Mouse (Mus musculus) forebrain, embryonic 10.5 days (tissue): ENCODE measurements around the gene Pipox. TPM values are rescaled to one million over a fixed set of nuclear protein-coding genes. Genes with fewer than 3 reads are reported as not detected.

ENCODE experiments used
- DNase-seq: peaks from one replicate; pipeline ENCODE4 v3.0.0-alpha.2; 2017; ENCODE audit warnings: low spot score; ENCODE audit errors: extremely low spot score
- H3K27ac ChIP-seq: fragments of 300-500 bp; sonication (generic); 2 replicates; pipeline ENCODE4 v1.5.1; 2016; ENCODE audit warnings: mild to moderate bottlenecking
- H3K27me3 ChIP-seq: fragments of 300-500 bp; sonication (generic); 2 replicates; pipeline ENCODE4 v1.6.1; 2016; ENCODE audit warnings: mild to moderate bottlenecking; ENCODE audit not compliant: poor library complexity, severe bottlenecking
- H3K36me3 ChIP-seq: fragments of 300-500 bp; sonication (generic); replicated peaks from 2 replicates; pipeline ENCODE4 v1.6.1; 2016; ENCODE audit warnings: mild to moderate bottlenecking, moderate library complexity
- H3K4me1 ChIP-seq: fragments of 300-500 bp; sonication (generic); 2 replicates; pipeline ENCODE4 v1.6.1; 2016
- H3K4me3 ChIP-seq: fragments of 300-500 bp; sonication (generic); 2 replicates; pipeline ENCODE4 v1.5.1; 2016; ENCODE audit warnings: mild to moderate bottlenecking, moderate library complexity
- H3K9me3 ChIP-seq: fragments of 300-500 bp; sonication (generic); 2 replicates; pipeline ENCODE4 v1.6.1; 2016; ENCODE audit warnings: mild to moderate bottlenecking, moderate library complexity
- WGBS: fragments of 180-500 bp; shearing (Covaris S2); methylation state at CpG from one replicate; pipeline ENCODE4 v1.1.7; 2016; 5-methylcytosine and 5-hydroxymethylcytosine counted together
- polyA plus RNA-seq: library from polyadenylated mRNA; unstranded; fragments of >200 nt; fragmentation: Nextera tagmentation; extraction: Ambion mirVana; gene quantifications from 2 replicates; pipeline ENCODE4 v1.2.1, GENCODE M21; 2016

Pipox gene
- polyA plus RNA-seq, 1 experiment from 2014 or later = 10.0 TPM

DNA sequence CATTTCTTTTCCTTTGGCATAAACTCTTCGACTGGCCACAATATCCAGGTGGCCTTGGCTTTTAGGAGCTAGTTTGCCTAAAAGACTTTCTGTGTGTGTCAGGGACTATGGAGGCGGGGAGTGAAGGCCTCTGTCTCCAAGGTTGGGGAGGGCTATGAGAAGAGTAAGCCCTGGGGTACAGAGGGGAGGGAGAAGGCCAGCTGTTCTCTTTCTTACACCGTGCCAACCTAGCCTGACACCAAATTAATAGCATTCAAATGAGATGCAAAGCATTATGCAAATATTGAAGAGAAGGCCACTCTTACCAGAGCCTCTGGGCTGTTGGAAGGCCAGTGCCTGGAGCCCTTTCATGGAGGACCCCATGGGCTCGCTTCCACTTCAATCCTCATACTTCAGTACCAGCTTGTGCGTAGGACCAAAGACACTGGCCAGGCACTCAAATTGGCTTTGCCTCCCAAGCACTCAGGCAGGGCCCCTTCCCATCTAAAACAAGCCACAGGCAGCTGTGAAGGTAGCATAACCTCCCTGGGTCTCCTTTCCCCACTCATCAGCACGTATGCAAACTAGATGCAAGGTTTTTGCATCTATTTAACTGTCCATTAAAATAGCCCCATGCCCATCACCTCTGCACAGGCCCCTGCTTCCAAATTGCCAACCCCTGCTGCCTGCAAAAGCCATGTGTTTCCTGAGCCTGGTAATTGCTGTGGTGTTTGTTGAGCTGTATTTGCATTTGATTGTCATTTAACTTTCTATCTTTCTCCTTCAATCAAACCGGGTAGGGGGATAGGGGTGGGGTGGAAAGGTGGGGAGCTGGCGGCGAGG, 32.2 kb upstream of the Pipox start:
- no peaks in the 10 kb centered on the region for H3K9me3 ChIP-seq
- H3K36me3 ChIP-seq = no peaks in the 10 kb centered on the region
- DNase-seq = no peak
- H3K27ac ChIP-seq = no peak overlapping the region
- H3K4me1 ChIP-seq = peaks cover 48% of the 10 kb centered on the region
- H3K27me3 ChIP-seq = peaks cover 80% of the 10 kb centered on the region
- 43% methylated on average over 9 of the region's 9 CpGs for WGBS
- no peak overlapping the region for H3K4me3 ChIP-seq

DNA sequence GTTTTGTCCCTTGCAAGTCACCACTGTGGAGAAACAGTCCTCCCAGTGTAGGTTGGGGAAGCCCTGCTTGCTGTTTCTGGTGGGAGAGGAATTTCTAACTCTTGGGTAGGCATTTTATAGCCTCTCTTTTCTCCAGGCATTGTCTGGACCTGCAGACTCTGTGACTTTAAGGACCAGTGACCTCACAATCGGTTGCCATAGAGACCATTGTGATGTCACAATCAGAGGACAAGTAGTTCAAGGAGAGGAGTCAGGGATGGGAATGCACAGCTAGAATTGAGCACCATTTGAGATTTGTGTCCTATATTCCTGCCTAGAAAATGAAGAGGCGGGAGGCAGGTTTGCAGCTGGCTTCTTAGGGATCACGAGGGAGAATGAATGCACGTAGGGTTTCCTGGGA, 29.4 kb upstream of the Pipox start:
- peaks cover 73% of the 10 kb centered on the region for H3K27me3 ChIP-seq
- 76% methylated on average over 4 of the region's 4 CpGs for WGBS

DNA sequence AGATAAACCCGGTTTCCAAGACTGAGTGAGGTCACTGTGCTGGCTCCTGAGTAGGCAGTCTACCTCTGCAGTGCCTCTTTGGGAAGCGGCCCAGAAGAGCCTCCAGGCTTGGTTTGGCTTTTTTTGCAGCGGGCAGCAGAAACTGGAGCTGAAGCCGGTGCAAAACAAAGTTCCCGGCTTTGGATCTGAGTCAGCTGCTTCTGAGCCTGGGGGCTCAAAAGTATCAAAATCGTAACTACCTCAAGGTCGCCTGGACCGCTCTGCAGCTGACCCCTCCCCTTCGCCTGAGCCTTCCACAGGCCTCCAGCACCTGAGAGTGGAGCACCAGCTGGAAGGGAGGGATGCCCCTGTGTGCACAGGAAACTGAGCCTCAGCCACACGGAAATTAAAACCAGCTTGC, 23.3 kb upstream of the Pipox start:
- Histone ChIP-seq H3K36me3 (no peaks in the 10 kb centered on the region), H3K27ac (peak overlapping the region; percentile 11; the same call in 1 of the 2 replicates), H3K4me1 (peaks cover 48% of the 10 kb centered on the region), H3K9me3 (no peaks in the 10 kb centered on the region), H3K27me3 (peaks cover 87% of the 10 kb centered on the region), H3K4me3 (no peak overlapping the region)
- 54% methylated on average over 10 of the region's 10 CpGs for WGBS
- DNase-seq = peak; percentile 52

More for the DNA sequence above, 29.4 kb upstream of the Pipox start:
- Histone ChIP-seq H3K4me1 (peaks cover 38% of the 10 kb centered on the region), H3K36me3 (no peaks in the 10 kb centered on the region), H3K27ac (no peak overlapping the region), H3K4me3 (no peak overlapping the region), H3K9me3 (no peaks in the 10 kb centered on the region)
- DNase-seq = no peak

DNA sequence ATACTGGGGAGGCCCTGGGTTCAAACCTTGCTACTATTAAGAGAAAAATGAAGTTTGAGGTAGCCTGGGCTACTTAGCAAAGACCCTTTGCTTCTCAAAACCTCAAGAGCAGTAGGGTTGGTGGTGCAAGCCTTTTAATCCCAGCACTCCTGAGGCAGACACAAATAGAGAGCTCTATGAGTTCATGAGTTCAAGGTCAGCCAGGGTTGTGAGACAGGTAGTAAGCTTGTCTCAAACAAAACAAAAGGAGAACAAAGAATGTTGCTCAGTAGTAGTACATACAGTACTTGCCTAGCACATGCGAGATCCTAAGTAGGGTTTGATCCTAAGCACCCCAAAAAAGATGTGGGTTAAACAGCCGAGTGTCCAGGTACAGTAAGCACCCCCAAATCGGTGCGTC, 22.8 kb upstream of the Pipox start:
- Histone ChIP-seq H3K4me3 (no peak overlapping the region), H3K36me3 (no peaks in the 10 kb centered on the region), H3K4me1 (peaks cover 48% of the 10 kb centered on the region), H3K27me3 (peaks cover 87% of the 10 kb centered on the region), H3K27ac (peak overlapping the region; percentile 11; the same call in 1 of the 2 replicates), H3K9me3 (no peaks in the 10 kb centered on the region)
- WGBS = 86% methylated on average over 4 of the region's 4 CpGs
- DNase-seq = no peak

DNA sequence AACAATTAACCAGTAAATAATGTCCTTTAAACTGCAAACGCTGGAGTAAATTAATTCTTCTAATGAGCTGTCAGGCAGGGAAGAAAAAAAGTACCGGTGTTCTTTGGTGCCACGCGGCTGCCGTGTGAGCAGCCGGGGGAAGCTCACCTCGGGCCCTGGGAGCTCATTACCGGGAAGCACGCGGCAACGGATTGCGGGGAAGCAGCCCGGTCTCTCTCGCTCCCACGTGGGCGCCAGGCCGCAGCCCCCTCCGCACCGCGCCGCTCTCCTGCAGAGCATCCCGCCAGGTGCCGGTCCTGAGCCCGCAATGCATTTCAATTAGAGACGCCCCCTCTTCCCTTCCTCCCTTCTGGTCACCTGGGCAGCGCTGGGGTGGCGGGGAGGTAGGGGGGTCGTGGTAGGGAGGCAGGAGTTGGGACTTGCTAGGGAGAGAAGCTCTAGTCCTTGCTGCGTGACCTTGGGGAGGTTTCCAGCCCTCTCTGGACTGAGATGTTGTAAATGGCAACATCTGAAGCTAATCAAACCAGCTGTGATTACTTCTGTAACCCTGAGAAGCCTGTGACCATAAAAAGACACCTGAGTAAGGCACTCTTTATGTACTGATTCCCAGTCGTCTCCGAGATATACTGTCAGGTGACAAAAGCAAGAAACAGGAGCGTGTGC, 20.8 kb upstream of the Pipox start:
- Histone ChIP-seq H3K9me3 (no peaks in the 10 kb centered on the region), H3K4me1 (peaks cover 55% of the 10 kb centered on the region), H3K27ac (no peak overlapping the region), H3K27me3 (peaks cover 90% of the 10 kb centered on the region), H3K4me3 (peak overlapping the region; percentile 37), H3K36me3 (no peaks in the 10 kb centered on the region)
- 4% methylated on average over 32 of the region's 32 CpGs for whole genome bisulfite sequencing
- no peak for DNase-seq

DNA sequence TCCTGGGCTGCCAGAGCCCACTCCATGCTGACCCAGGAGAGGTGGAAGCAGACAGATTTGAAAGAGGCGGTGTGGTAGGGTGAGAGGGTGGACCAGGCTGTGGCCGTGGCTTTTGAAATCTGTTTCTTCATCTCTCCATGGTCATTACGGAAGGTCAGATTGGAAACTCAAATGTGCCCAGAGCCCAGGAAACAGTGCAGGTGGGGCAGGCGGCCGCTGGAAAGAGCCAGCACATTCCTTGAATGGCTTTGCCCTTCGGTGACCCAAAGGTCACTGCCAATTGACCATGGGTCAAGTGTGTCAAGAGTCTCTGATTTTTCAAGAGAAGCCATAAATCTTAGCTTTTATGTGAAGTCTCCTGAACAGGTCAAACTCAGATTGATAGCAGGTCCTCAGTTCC, 19.6 kb upstream of the Pipox start:
- peaks cover 92% of the 10 kb centered on the region for H3K27me3 ChIP-seq
- H3K36me3 ChIP-seq = no peaks in the 10 kb centered on the region
- DNase-seq = no peak
- H3K4me1 ChIP-seq = peaks cover 61% of the 10 kb centered on the region
- H3K4me3 ChIP-seq = no peak overlapping the region
- WGBS = 65% methylated on average over 6 of the region's 6 CpGs
- no peaks in the 10 kb centered on the region for H3K9me3 ChIP-seq
- no peak overlapping the region for H3K27ac ChIP-seq

DNA sequence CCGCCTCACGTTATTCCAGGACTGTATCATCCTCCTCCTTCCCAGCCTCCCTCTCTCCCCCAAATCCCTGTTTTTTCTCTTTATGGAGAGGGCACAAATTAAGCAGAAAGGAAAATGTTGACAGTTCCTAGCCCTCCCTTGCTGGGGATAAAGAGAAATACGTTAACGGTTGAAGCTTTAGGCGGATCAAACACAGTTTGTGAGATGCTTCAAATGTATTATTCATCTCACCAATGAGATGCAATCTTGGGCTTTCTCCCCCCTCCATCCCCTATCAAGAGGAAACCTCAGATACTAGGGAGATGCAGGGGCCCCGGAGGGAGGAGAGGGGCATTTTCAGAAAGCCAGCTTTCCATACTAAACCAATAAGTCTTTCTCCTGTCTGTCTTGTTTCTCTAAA, 15.9 kb upstream of the Pipox start:
- no peak for DNase-seq
- Histone ChIP-seq H3K4me1 (peaks cover 55% of the 10 kb centered on the region), H3K36me3 (no peaks in the 10 kb centered on the region), H3K9me3 (no peaks in the 10 kb centered on the region), H3K27me3 (peaks cover 84% of the 10 kb centered on the region), H3K4me3 (no peak overlapping the region), H3K27ac (peak overlapping the region; percentile 7; the same call in 1 of the 2 replicates)
- 44% methylated on average over 6 of the region's 6 CpGs for WGBS

DNA sequence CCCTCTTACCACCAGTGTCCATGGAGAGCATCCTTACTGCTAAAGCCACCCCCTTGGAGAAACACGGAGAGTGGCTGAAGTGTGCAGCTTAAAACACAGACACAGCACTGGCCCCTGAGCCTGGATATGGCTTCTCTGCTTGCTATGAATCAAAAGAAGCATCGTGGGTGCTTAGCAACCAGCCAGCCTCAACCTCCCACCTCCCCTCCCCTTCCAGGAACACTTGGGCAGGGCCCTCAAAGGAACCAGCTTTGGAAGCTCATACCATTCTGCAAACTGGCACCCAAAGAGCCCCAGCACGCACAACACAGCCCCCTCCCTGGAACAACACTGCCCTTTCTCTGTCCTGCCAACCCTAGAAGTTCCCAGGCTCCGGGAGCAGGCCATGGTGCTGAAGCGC, 15.5 kb upstream of the Pipox start:
- WGBS = 37% methylated on average over 5 of the region's 5 CpGs
- no peaks in the 10 kb centered on the region for H3K36me3 ChIP-seq
- peak overlapping the region; percentile 7; the same call in 1 of the 2 replicates for H3K27ac ChIP-seq
- H3K27me3 ChIP-seq = peaks cover 83% of the 10 kb centered on the region
- H3K4me1 ChIP-seq = peaks cover 51% of the 10 kb centered on the region
- no peak for DNase-seq
- no peak overlapping the region for H3K4me3 ChIP-seq
- no peaks in the 10 kb centered on the region for H3K9me3 ChIP-seq

DNA sequence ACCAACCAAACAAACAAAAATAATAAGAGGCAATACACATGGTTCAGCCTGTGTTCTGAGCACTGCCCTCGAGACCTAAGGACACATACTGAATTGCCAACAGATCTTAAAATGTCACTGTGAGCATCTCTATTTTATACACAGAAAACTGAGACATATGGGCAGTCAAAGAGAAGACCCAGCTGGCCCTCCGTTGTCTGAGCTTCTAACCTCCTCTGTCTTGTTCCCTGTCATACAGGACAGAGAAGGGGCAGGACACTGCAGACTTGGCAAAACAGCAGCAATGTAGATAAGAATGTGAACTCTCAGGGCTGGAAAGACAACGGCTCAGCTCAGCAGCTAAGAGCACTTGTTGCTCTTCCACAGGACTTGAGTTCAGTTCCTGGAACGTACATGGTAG, 14.6 kb upstream of the Pipox start:
- H3K4me3 ChIP-seq = no peak overlapping the region
- no peak overlapping the region for H3K27ac ChIP-seq
- H3K27me3 ChIP-seq = peaks cover 83% of the 10 kb centered on the region
- H3K4me1 ChIP-seq = peaks cover 46% of the 10 kb centered on the region
- no peak for DNase-seq
- H3K9me3 ChIP-seq = no peaks in the 10 kb centered on the region
- H3K36me3 ChIP-seq = no peaks in the 10 kb centered on the region
- 88% methylated on average over 4 of the region's 4 CpGs for WGBS

DNA sequence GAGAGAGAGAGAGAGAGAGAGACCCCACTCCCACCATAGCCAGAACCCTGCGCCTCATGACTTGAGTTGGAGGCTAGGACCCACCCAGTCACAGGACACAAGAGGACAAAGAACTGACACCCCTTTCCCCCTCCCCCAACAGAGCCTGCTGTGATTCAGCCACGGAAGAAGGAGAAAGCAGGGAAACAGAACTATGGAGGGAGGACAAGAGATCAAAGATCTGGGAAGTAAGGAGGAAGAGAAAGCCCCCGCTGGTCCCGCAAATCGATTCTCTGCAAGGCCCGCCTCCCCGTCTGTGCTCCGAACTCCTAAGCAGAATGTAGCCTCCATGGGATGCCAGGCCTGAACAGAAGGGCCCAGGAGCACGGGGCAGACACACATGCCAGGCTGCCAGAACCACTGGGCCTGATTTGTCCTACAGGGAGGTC, 12.9 kb upstream of the Pipox start:
- Histone ChIP-seq H3K4me1 (peaks cover 47% of the 10 kb centered on the region), H3K27ac (peak overlapping the region; percentile 81), H3K27me3 (peaks cover 81% of the 10 kb centered on the region), H3K36me3 (no peaks in the 10 kb centered on the region), H3K4me3 (peak overlapping the region; percentile 28), H3K9me3 (no peaks in the 10 kb centered on the region)
- DNase-seq = peak; percentile 39
- WGBS = 6% methylated on average over 8 of the region's 9 CpGs

DNA sequence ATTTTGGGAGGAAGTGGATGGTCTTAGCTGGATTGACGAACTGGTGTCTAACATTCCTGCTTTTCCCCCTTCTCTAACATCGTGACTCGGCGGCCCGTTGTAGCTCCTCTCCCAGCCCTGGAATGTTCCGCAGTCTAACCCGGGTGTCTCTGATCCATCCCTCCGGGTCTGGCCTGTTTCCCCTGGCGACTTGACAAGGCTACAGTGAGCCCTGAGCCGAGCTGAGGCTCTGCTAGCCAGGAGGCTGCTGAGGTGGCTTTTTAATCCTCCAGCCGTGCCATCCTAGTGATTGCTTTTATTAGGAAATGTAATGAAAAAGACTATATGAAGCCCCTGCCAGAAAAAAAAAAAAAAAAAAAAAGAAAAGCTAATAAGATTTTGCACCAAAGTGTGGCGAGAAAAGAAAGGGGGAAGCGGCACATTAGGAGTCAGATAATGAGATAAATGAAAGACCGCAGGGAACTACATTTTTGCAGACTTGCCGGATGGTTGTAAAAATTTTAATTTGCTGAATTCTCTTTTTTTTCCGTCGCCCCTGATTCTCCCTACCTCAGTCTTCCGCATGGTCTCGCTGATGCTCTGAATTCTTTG, 12.3 kb upstream of the Pipox start:
- peaks cover 53% of the 10 kb centered on the region for H3K4me1 ChIP-seq
- no peak for DNase-seq
- H3K27me3 ChIP-seq = peaks cover 82% of the 10 kb centered on the region
- peak overlapping the region; percentile 28; the same call in 1 of the 2 replicates for H3K4me3 ChIP-seq
- H3K27ac ChIP-seq = peak overlapping the region; percentile 81
- no peaks in the 10 kb centered on the region for H3K9me3 ChIP-seq
- WGBS = 43% methylated on average over 19 of the region's 19 CpGs
- no peaks in the 10 kb centered on the region for H3K36me3 ChIP-seq

DNA sequence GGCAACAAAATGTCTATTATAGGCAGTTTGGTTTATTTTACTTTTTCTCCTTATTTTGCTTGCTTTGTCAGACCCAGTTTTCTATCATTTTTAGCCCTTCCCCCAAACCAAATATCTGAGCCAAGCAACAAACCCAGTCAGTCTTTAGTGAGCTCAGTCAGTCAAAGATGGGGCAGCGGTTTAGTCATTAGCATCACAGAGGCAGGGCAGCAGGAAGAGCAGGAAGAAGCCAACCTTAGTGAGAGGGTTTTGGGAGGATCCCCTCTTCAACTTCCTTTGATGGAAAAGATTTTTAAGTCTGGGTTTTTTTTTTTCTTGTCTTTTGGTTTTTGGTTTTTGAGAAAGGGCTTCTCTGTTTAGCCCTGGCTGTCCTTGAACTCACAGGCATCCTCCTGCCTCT, 10.8 kb upstream of the Pipox start:
- no peak for DNase-seq
- Histone ChIP-seq H3K9me3 (no peaks in the 10 kb centered on the region), H3K4me3 (no peak overlapping the region), H3K27ac (no peak overlapping the region), H3K27me3 (peaks cover 82% of the 10 kb centered on the region), H3K36me3 (no peaks in the 10 kb centered on the region), H3K4me1 (peaks cover 47% of the 10 kb centered on the region)
- WGBS = 41% methylated on average over 1 of the region's 1 CpGs

DNA sequence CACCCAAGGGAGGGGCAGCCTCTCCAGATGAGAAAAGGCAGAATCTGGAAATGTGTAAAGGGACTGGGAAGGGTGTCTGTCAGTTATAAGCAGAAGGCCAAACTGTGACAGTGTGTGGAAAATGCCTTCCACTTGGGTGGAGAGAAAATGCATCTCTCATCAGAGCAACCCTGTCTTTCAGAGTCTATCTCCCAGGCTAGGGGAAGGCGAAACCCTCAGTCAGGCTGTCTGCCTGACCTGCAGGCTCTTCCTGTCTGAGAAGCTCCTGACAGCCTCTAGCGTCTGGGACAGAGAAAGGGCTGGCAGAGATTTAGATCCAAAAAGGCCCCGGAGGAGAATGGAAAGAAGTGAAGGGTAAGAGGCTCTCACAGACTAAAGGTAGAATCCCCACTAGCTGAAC, 9.9 kb upstream of the Pipox start:
- WGBS = 34% methylated on average over 3 of the region's 3 CpGs
- peaks cover 85% of the 10 kb centered on the region for H3K27me3 ChIP-seq
- H3K36me3 ChIP-seq = no peaks in the 10 kb centered on the region
- no peak overlapping the region; the same call in 1 of the 2 replicates for H3K27ac ChIP-seq
- peaks cover 41% of the 10 kb centered on the region for H3K4me1 ChIP-seq
- H3K4me3 ChIP-seq = no peak overlapping the region
- H3K9me3 ChIP-seq = no peaks in the 10 kb centered on the region
- DNase-seq = no peak
